Mouse (Mus musculus): ENCODE measurements around the gene 4930432M17Rik.

4930432M17Rik gene

DNA sequence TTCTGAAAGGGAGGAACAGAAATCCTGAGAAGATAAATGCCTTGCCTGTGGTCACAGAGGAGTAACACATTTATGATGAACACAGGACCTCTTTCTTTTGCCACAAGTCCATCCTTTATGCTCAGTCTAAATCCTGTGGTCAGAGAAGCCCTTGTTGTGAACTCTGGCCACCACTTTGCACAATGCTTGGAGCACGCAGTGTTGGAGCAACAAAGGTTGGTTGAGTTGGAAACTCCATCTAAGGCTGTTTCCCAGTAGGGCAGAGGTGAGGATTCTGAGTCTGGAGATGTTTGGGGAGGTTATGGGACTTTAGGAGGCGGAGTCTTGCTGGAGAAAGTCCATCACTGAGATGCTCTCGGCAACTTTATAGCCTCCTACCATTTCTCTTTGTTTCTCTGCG is 36.5 kb downstream of the 4930432M17Rik start:
- CTCF ChIA-PET, result no interaction called here

DNA sequence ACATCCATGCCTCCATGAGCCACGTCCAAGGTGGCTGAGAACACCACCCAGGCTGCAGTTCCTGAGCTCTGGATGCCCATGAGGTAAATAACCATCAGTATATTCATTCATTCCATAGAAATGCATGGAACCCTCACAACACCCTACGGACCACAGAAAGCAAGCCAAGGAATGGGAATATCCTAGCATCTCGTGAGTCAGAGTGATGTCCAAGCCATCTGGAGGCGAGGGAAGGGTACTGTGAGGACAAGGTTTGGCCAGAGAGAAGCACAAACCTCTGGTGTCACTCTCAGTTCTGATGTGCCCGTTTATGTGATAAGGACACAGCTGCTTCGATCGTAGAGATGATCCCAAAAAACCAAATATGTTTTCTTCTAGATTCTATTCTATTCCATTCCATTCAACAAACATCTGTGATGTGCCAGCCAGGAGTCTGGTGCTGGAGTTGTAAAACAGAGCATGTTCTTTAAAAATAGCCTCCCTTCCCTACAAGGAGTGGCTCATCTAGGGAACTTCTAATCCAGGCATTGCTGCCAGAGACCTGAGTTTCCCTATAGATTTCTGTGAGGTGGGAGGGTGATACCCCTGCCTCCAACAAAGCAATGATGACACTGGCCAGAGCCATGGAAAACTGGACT is 40.5 kb downstream of the 4930432M17Rik start:
- CTCF ChIA-PET, result no interaction called here

DNA sequence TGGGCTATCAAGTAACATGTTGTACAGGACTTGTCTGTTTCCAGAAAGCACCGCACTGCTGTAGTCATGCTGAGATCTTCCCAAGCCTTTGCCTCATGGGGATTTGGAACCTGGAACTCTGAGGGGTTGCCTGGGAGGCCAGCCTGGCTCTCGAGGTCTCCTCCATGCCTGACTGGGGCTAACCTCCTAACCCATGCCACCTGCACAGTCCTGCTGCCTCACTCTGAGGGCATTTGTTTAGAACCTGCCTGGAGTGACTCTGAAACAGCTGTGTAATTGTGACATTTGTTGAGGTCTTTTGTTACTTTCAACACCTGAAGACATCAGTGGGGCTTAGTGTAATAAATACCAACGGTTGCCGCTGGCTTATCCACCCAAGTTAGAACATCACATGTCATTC is 41.7 kb downstream of the 4930432M17Rik start:
- CTCF ChIA-PET, result no interaction called here

DNA sequence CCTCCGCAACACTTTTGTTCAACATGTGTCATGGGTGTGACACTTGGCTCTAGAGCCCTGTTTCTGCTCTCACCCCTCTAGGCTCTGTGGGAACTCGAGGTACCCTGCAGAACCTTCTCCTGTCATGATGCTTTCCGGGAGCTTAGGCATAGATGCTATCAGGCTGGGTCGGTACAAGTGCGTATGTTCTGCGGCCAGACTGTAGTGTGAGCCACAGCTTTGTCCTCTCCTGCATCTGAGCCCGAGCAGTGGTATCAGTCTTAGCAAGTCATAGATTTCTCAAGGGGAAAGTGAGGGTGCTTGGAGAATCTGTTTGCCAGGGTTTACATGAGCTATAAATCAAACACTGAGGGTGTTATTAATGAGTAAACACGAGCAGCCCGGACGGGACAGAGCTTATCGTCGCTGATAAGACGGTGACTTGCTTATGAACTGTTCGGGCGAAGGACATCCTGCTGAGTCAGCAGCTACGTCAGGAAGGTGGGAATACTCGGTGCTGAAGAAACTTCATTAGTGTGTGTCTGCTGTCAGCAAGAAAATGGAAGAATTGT is 42.7 kb downstream of the 4930432M17Rik start:
- CTCF ChIA-PET, result no interaction called here

DNA sequence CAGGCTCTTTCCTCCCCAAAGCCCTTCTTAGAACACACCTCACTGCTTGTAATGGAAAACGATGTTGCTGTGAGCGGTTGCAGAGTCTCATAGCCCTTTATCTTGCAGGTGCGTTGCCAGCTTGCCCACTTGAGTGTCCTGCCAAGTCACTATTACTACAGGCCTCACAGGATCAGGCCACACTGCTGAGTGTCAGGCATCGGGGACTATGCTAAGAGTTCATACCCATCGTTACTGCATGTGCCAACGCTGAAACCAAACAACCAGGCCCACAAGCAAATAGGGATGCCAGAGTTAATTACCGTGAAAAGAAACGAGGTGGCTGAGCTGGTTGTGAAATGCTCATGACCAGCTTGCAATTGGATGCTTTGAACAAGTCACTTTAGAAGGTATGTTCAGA is 43.3 kb downstream of the 4930432M17Rik start:
- CTCF ChIA-PET, result no interaction called here

DNA sequence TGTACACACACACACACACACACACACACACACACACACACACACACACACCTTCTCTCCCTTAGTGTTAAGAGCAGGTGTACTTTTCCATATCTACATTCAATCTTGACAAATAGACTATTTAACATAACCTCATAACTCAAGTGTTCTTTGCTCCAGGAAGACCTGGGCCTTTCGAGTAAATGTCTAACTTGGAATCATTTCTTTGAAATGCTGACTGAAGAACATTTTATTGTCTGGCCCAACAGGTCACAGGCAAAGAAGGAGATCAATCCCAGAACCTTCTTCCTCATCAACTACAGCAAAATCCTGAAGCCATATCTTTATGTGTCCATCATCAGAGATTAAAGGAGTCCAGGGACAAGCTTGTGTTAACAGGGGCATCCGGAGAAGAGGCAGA is 43.9 kb downstream of the 4930432M17Rik start:
- CTCF ChIA-PET, result no interaction called here

DNA sequence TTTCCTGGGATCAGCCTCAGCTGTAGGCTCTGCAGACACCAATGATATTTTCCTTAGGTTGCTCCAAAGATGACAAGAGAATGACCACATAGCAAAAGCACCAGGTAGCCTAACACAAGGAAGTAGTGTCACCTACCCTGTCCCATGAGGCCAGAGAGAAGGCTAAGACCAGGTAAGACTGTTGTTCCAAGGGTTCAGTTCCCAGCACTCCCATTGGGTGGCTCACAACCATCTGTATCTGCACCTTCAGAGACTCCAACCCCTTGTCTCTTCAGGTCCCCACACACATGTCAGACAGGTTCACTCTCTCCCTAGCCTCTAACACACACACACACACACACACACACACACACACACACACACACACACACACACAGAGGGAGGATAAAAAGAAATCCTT is 44.8 kb downstream of the 4930432M17Rik start:
- CTCF ChIA-PET, result no interaction called here

DNA sequence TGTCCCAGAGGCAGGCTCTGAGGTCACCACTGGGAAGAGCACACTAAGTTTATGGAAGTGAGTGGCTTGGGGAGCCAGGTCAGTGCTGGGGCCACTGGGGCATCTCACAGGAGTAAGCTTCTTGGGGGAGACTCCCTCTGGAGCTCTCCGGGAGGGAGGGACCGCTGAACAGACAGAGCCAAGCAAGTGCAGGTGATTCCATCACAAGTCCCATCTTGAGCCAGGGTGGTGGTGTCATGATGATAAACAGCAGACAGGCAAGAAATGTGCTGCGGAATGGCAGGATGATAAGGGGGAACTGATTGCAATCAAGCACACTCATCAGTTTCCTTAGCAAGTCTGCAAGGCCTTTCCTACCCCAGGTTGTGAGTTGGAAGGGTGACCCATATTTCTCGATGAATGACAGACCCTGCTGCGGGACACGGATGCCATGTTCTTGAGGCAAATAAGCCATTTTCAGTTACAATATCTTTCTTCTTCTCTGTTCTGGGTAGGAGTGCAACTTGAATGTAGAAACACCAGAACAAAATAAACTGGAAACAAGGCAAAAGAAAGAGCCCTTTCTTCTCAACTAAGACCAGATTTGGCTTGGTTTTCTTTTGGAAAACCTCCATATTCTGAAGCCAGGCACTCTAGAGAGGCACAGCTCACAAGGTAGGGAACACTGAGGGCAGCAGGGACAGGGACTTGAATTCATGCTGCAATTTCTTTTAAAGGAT is 45.3 kb downstream of the 4930432M17Rik start:
- CTCF ChIA-PET, result no interaction called here

DNA sequence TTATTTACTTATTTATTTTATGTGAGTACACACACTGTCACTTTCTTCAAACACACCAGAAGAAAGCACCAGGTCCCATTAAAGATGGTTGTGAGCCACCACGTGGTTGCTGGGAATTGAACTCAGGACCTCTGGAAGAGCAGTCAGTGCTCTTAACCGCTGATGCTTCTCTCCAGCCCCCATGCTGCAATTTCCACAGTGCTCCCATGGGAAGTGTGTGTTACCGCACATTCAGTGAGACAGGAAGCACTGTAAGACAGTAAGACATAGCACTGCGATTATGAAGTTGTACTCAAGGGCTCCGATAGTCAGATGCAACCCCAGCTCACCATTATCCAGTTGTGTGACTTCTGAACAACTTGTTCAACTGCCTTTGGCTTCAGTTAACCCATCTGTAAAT is 45.9 kb downstream of the 4930432M17Rik start:
- CTCF ChIA-PET, result interaction anchor here (0.5 kb wide), 1 partner anchor 50 kb away, joined by 12 read pairs; no protein-coding TSS in a partner anchor

DNA sequence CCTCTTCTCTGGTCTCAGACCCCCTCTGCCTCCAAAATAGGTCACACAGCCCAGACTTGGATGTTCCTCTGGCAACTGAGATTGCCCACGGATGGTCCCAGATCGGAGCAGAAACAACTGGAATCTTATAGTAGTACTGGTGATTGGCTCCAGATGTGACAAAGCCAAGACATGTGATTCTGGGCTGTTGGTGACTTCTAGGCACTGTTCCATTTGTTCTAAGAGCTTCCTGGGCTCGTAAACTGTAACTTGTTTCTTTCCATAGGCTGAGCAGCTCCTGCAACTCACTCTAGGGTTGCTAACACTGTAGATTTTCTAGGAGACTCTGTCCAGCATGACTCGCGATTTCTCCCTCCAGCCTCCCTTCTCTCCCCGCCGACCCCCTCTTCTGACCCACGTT is 48.1 kb downstream of the 4930432M17Rik start:
- CTCF ChIA-PET, result no interaction called here

DNA sequence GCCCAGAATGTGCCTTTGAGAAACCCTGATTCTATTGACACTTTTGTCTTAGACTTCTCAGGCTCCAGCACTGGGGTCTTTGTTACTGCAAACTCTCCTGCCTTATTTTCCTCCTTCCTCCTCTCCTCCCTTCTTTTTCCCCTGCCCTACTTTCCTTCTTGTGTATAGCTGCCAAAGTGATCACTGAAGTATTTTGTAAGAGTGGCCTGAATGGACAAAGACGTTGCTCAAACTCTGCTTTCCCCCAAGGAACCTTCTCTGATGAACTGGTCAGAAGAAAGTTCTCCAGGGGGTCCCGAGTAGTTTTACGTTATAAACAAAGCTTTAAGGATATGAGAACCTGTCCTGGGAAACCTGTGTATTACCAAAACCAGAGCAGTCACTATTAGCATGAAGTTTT is 49.1 kb downstream of the 4930432M17Rik start:
- CTCF ChIA-PET, result no interaction called here

DNA sequence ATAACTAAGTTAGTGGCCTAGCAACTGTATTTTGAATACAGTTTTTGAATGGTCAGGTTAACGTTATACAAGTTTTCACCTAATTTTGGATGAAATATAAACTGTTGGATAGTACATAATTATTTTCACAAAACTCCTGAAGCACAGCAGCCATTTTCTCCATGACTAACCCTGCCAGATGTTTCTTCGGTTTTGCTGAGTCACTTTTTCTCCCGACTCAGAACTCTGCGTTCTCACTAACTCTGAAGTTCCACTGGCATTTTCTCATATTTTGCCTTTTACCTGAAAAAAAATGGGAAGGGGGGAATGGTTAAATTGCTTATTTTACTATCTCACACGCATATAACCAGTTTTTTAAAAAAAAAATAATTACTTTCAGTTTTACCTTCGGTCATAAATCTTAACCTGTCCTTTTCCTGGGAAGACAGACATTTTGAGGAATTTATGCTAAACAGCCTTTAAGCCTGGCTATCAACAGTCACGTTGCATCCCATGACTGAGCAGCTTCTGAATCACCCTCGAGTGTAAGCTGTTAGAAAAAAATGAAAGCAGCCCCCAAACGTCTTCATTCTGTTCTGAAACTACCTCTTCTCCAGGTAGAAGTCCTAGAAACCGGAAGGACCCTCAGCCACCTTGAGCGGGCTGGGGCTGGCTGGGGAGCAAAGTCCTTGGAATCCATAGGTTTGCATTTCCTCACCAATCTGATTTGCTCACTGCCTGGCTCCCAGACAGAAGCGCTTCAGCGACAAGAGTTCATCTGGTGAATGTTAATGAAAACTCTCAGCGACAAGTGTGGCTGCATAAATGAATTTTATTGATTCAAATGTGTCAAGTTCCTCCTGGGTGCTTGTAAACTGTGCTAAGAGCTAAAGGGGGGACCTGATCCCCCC is 50.5 kb downstream of the 4930432M17Rik start:
- CTCF ChIA-PET, result no interaction called here

DNA sequence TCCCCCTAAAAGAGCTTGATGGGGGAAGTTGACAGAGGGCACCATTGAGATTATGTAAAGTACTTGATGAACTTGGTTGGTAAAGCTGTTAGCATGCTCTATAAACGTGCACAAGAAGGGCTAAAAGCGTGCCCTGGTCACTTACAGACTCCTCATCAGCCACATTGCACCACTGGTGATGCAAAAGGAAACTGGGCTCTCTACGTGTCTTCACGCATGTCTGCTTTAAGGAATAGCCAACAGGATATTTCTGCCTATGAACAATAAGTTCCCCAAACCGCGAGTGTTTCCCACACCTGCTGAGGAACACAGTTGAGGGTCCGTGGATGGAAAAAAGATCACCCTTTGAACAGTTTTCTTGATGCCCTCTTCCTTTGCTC is 51.1 kb downstream of the 4930432M17Rik start:
- CTCF ChIA-PET, result no interaction called here

DNA sequence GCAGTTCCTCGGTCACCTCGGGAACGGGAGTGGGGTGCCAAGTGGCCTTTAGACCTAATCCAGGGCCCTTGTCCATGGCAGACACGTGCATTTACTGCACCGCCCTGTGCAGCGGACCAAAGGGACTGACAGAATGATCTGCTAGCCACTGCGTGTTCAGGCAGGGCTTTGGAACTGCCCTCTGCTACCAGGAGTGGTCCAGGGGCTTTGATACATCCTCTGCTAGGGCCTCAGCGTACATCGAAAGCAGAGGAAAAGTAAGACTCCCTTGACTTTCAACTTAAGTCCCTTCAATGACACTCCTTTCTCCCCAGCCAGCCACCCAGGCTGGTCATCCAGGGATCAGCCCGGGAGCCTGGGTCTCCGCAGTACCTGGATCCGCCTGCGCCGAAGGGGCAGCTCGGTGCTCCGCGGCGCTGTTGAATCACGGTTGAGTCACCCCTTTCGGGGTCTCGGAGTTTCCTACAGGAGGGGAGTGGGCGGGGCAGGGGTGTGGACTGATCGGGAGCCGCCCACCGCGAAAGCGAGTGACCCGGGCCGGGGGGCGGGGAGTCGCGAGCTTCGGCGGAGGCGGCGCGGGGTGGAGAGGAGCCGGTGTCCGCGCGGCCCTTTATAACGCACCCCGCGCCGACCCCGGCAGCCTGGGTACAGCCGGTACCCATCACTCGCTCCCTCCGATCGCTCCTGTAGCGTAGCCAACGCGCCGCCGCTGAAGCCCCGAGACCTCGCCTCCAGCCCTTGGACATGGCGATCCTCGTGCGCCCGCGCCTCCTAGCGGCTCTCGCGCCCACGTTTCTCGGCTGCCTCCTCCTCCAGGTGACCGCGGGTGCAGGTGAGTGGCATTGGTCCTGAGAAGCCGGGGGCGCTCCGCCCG is 52.6 kb downstream of the 4930432M17Rik start, which contains the start of gene F3:
Gene F3, plus strand, starts transcription at position 567 of the 874 bp plus-strand sequence.
- CTCF ChIA-PET, result interaction anchor here (0.5 kb wide), 1 partner anchor 141 kb away, joined by 3 read pairs; no protein-coding TSS in a partner anchor

DNA sequence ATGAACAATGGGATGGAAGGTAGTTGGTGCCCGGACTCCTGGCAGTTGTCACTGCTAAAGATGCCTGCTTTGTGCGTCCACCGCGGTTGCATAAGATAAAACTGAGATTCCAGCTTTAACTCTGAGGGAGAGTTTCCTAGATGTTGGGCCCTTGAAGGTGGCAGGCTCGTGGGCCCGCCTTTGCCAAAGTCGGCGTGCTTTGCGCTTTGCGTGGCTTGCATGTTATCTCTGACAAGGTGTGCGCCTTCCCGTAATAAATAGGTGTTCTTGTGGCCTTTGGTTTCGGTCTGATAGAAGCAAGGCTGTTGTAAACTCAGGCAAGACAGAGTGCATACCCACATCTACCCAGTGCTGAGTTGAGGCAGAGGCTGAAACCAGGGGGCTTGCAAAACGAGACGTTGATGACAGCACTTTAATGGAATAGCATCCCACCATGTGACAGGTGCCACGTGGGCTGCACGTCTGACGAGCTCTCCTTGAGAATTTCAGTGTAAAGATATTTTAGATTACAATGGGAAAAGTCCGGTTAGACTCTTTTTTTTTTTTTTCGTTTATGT is 53.5 kb downstream of the 4930432M17Rik start:
- CTCF ChIA-PET, result no interaction called here

DNA sequence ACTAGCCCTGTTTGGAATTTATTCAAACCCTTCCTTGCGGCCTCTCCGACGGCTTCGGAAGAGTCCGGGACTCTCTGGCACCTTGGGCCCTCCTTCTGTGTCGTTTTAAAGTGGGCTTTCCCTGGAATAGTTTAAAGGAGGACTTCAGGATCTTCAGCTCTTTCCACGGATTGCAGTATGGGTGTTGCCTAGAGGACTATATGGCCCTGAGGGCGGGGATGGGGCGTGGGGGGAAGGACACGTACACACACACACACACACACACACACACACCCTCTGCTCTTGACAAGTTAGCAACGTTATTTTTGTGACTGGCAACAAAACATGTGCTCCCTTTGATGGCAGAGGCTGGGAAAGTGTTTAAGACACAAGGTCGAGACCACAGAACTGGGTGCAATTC is 54.0 kb downstream of the 4930432M17Rik start:
- CTCF ChIA-PET, result interaction anchor here (0.7 kb wide), 1 partner anchor 388 kb away, joined by 3 read pairs; no protein-coding TSS in a partner anchor

DNA sequence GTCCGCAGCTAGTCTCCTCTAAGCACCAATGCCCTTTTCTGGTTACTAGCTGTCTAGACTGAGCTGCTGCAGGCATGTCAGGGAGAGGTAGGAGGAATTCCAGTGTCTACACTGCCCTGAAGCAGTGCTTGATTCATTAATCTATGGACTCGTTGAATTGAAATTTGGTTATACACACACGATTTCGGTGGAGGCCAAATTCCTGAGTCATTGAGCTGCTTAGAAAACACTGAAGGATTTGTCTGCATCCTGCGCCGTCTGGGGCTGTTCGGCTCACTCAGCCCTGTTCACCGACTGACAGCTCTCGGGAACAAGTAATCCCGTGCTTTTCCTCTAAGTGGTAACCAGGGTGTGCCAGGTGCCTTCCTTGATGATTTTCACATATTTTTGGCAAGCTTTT is 55.1 kb downstream of the 4930432M17Rik start:
- CTCF ChIA-PET, result no interaction called here

DNA sequence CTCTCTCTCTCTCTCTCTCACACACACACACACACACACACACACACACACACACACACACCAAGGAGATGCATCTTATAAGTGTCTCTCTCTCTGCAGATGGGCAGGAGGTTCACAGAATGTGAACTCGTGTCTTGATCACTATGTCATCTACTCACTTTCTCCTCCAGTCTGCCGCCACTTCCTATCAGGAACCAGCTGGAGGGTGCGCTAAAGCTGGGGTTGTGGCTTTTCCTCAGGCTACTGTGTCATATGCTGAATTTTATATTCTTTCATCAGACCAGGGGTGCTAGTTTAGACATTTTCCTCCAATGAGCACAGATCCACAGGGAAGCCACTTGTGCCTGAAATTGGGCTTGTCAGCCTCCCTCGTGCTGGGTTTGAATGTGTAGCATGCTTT is 59.1 kb downstream of the 4930432M17Rik start:
- CTCF ChIA-PET, result interaction anchor here (0.7 kb wide), 1 partner anchor 1161 kb away, joined by 3 read pairs; no protein-coding TSS in a partner anchor
